Mouse (Mus musculus) lung, embryonic 15.5 days (tissue): Measurements from ENCODE around the gene Plekhd1. TPM values are rescaled to one million over a fixed set of nuclear protein-coding genes. Genes with fewer than 3 reads are reported as not detected.

Experiments used
- ATAC-seq: fragments of 200-750 bp; cut with Nextera tagmentation; 2 replicates; pipeline ENCODE4 v1.8.0; 2017; ENCODE audit warnings: moderate number of reproducible peaks, borderline replicate concordance; ENCODE audit not compliant: low FRiP score, low TSS enrichment; ENCODE audit errors: extremely low read depth
- H3K27ac ChIP-seq: fragments of 300-500 bp; sonication (generic); 2 replicates; pipeline ENCODE4 v1.5.1; 2015; ENCODE audit warnings: moderate library complexity, mild to moderate bottlenecking, inconsistent platforms
- H3K27me3 ChIP-seq: fragments of 300-500 bp; sonication (generic); 2 replicates; pipeline ENCODE4 v1.6.1; 2015; ENCODE audit warnings: inconsistent platforms
- H3K36me3 ChIP-seq: fragments of 300-500 bp; sonication (generic); 2 replicates; pipeline ENCODE4 v1.6.1; 2015; ENCODE audit warnings: inconsistent platforms
- H3K4me1 ChIP-seq: fragments of 300-500 bp; sonication (generic); 2 replicates; pipeline ENCODE4 v1.6.1; 2015; ENCODE audit warnings: inconsistent platforms
- H3K4me2 ChIP-seq: fragments of 300-500 bp; sonication (generic); 2 replicates; pipeline ENCODE4 v1.6.1; 2015; ENCODE audit warnings: inconsistent platforms, mild to moderate bottlenecking, moderate library complexity
- H3K4me3 ChIP-seq: fragments of 300-500 bp; sonication (generic); 2 replicates; pipeline ENCODE4 v1.5.1; 2015; ENCODE audit warnings: mild to moderate bottlenecking, inconsistent platforms
- H3K9ac ChIP-seq: fragments of 300-500 bp; sonication (generic); 2 replicates; pipeline ENCODE4 v1.6.1; 2015; ENCODE audit warnings: inconsistent platforms
- H3K9me3 ChIP-seq: fragments of 300-500 bp; sonication (generic); 2 replicates; pipeline ENCODE4 v1.6.1; 2016; ENCODE audit warnings: inconsistent platforms
- WGBS: fragments of 180-500 bp; shearing (Covaris S2); methylation state at CpG from one replicate; pipeline ENCODE4 v1.1.7; 2015; 5-methylcytosine and 5-hydroxymethylcytosine counted together
- polyA plus RNA-seq: library from polyadenylated mRNA; unstranded; fragments of >200 nt; fragmentation: Nextera tagmentation; extraction: Ambion mirVana; gene quantifications from 2 replicates; pipeline ENCODE4 v1.2.1, GENCODE M21; 2015

Gene Plekhd1
- polyA plus RNA-seq, 1 experiment from 2014 or later = 4.0 TPM

- 41% methylated on average over 7 of the region's 7 CpGs for WGBS
These were observed 8.9 kb downstream of the Plekhd1 start for GRCm38 (mm10) chr12:80701332-80701731.

GRCm38 (mm10) chr12:80706208-80706914 lies 14.0 kb downstream of the Plekhd1 start:
- peaks cover 30% of the 10 kb centered on the region for H3K4me1 ChIP-seq
- no peak overlapping the region for H3K9ac ChIP-seq
- ATAC-seq = peak; percentile 29; the same call in 1 of the 2 replicates
- WGBS = 33% methylated on average over 11 of the region's 11 CpGs
- H3K27me3 ChIP-seq = no peaks in the 10 kb centered on the region
- H3K9me3 ChIP-seq = no peaks in the 10 kb centered on the region
- H3K27ac ChIP-seq = peak overlapping the region; percentile 50
- no peak overlapping the region for H3K4me3 ChIP-seq
- H3K4me2 ChIP-seq = peak overlapping the region; percentile 1; the same call in 1 of the 2 replicates
- no peaks in the 10 kb centered on the region for H3K36me3 ChIP-seq

More at GRCm38 (mm10) chr12:80701332-80701731, 8.9 kb downstream of the Plekhd1 start:
- no peak overlapping the region for H3K4me2 ChIP-seq
- peak; percentile 64; the same call in 1 of the 2 replicates for ATAC-seq
- no peaks in the 10 kb centered on the region for H3K9me3 ChIP-seq
- no peaks in the 10 kb centered on the region for H3K27me3 ChIP-seq
- H3K9ac ChIP-seq = no peak overlapping the region
- H3K4me3 ChIP-seq = no peak overlapping the region
- no peak overlapping the region for H3K27ac ChIP-seq
- H3K4me1 ChIP-seq = peaks cover 17% of the 10 kb centered on the region
- H3K36me3 ChIP-seq = no peaks in the 10 kb centered on the region

GRCm38 (mm10) chr12:80706915-80707604 lies 14.7 kb downstream of the Plekhd1 start:
- Histone ChIP-seq H3K9ac (no peak overlapping the region), H3K27me3 (no peaks in the 10 kb centered on the region), H3K4me3 (no peak overlapping the region), H3K27ac (peak overlapping the region; percentile 50), H3K4me2 (peak overlapping the region; percentile 1; the same call in 1 of the 2 replicates), H3K9me3 (no peaks in the 10 kb centered on the region), H3K36me3 (no peaks in the 10 kb centered on the region), H3K4me1 (peaks cover 25% of the 10 kb centered on the region)
- 26% methylated on average over 6 of the region's 6 CpGs for WGBS
- peak; percentile 29; the same call in 1 of the 2 replicates for ATAC-seq

GRCm38 (mm10) chr12:80715915-80716314 lies 23.5 kb downstream of the Plekhd1 start:
- Histone ChIP-seq H3K9ac (no peak overlapping the region), H3K9me3 (no peaks in the 10 kb centered on the region), H3K27ac (no peak overlapping the region), H3K4me3 (no peak overlapping the region), H3K4me2 (no peak overlapping the region), H3K36me3 (no peaks in the 10 kb centered on the region), H3K4me1 (no peaks in the 10 kb centered on the region), H3K27me3 (no peaks in the 10 kb centered on the region)
- 70% methylated on average over 6 of the region's 6 CpGs for WGBS
- ATAC-seq = no peak

- no peaks in the 10 kb centered on the region for H3K9me3 ChIP-seq
- no peaks in the 10 kb centered on the region for H3K4me1 ChIP-seq
- H3K4me2 ChIP-seq = no peak overlapping the region
- H3K36me3 ChIP-seq = no peaks in the 10 kb centered on the region
- no peaks in the 10 kb centered on the region for H3K27me3 ChIP-seq
- no peak for ATAC-seq
- no peak overlapping the region for H3K27ac ChIP-seq
- H3K4me3 ChIP-seq = no peak overlapping the region
- H3K9ac ChIP-seq = no peak overlapping the region
- WGBS = 75% methylated on average over 2 of the region's 2 CpGs
These were observed 26.8 kb downstream of the Plekhd1 start for GRCm38 (mm10) chr12:80719141-80719540.

- WGBS = 68% methylated on average over 12 of the region's 12 CpGs
- no peak for ATAC-seq
- no peak overlapping the region for H3K4me2 ChIP-seq
These were observed 28.1 kb downstream of the Plekhd1 start for GRCm38 (mm10) chr12:80720507-80720906.

GRCm38 (mm10) chr12:80721458-80721857 lies 29.1 kb downstream of the Plekhd1 start:
- H3K36me3 ChIP-seq = no peaks in the 10 kb centered on the region
- no peak overlapping the region for H3K9ac ChIP-seq
- 85% methylated on average over 15 of the region's 15 CpGs for WGBS
- no peak for ATAC-seq
- H3K4me2 ChIP-seq = no peak overlapping the region
- H3K27ac ChIP-seq = no peak overlapping the region
- no peak overlapping the region for H3K4me3 ChIP-seq
- H3K9me3 ChIP-seq = no peaks in the 10 kb centered on the region
- H3K27me3 ChIP-seq = no peaks in the 10 kb centered on the region; the same call in 1 of the 2 replicates
- 0 out of 2 replicates have a peak, but pooled peaks cover 4% of the 10 kb centered on the region for H3K4me1 ChIP-seq

More at GRCm38 (mm10) chr12:80720507-80720906, 28.1 kb downstream of the Plekhd1 start:
- H3K4me1 ChIP-seq = 0 out of 2 replicates have a peak, but pooled peaks cover 4% of the 10 kb centered on the region
- no peaks in the 10 kb centered on the region for H3K36me3 ChIP-seq
- no peak overlapping the region for H3K27ac ChIP-seq
- no peak overlapping the region for H3K4me3 ChIP-seq
- no peaks in the 10 kb centered on the region for H3K9me3 ChIP-seq
- no peaks in the 10 kb centered on the region; the same call in 1 of the 2 replicates for H3K27me3 ChIP-seq
- H3K9ac ChIP-seq = no peak overlapping the region

- H3K9me3 ChIP-seq = no peaks in the 10 kb centered on the region
- whole genome bisulfite sequencing = 23% methylated on average over 10 of the region's 10 CpGs
- H3K4me1 ChIP-seq = peaks cover 4% of the 10 kb centered on the region; the same call in 1 of the 2 replicates
- no peak overlapping the region for H3K27ac ChIP-seq
- H3K9ac ChIP-seq = no peak overlapping the region
- peaks cover 5% of the 10 kb centered on the region; the same call in 1 of the 2 replicates for H3K27me3 ChIP-seq
- no peak for ATAC-seq
- no peak overlapping the region for H3K4me3 ChIP-seq
- H3K4me2 ChIP-seq = no peak overlapping the region
- no peaks in the 10 kb centered on the region for H3K36me3 ChIP-seq
These were observed 32.6 kb downstream of the Plekhd1 start for GRCm38 (mm10) chr12:80724853-80725559.

- Histone ChIP-seq H3K27me3 (peaks cover 5% of the 10 kb centered on the region; the same call in 1 of the 2 replicates), H3K9ac (no peak overlapping the region), H3K4me3 (no peak overlapping the region), H3K36me3 (no peaks in the 10 kb centered on the region), H3K9me3 (no peaks in the 10 kb centered on the region), H3K4me2 (no peak overlapping the region), H3K27ac (no peak overlapping the region), H3K4me1 (peaks cover 4% of the 10 kb centered on the region; the same call in 1 of the 2 replicates)
- no peak for ATAC-seq
- 23% methylated on average over 1 of the region's 1 CpGs for WGBS
These were observed 35.8 kb downstream of the Plekhd1 start for GRCm38 (mm10) chr12:80728207-80728606.

GRCm38 (mm10) chr12:80728814-80729213 lies 36.4 kb downstream of the Plekhd1 start:
- ATAC-seq = no peak
- H3K4me2 ChIP-seq = no peak overlapping the region
- no peaks in the 10 kb centered on the region for H3K36me3 ChIP-seq
- peaks cover 5% of the 10 kb centered on the region; the same call in 1 of the 2 replicates for H3K27me3 ChIP-seq
- H3K9ac ChIP-seq = no peak overlapping the region
- WGBS = 48% methylated on average over 2 of the region's 2 CpGs
- no peak overlapping the region for H3K4me3 ChIP-seq
- peaks cover 4% of the 10 kb centered on the region; the same call in 1 of the 2 replicates for H3K4me1 ChIP-seq
- H3K9me3 ChIP-seq = no peaks in the 10 kb centered on the region
- no peak overlapping the region for H3K27ac ChIP-seq

GRCm38 (mm10) chr12:80729758-80730530 lies 37.6 kb downstream of the Plekhd1 start:
- Histone ChIP-seq H3K4me2 (no peak overlapping the region), H3K27me3 (peaks cover 5% of the 10 kb centered on the region; the same call in 1 of the 2 replicates), H3K9me3 (no peaks in the 10 kb centered on the region), H3K4me3 (no peak overlapping the region), H3K4me1 (peaks cover 4% of the 10 kb centered on the region; the same call in 1 of the 2 replicates), H3K9ac (no peak overlapping the region), H3K36me3 (no peaks in the 10 kb centered on the region), H3K27ac (no peak overlapping the region)
- ATAC-seq = peak; percentile 80; the same call in 1 of the 2 replicates
- WGBS = 44% methylated on average over 12 of the region's 12 CpGs
